In the genomic region with DNA sequence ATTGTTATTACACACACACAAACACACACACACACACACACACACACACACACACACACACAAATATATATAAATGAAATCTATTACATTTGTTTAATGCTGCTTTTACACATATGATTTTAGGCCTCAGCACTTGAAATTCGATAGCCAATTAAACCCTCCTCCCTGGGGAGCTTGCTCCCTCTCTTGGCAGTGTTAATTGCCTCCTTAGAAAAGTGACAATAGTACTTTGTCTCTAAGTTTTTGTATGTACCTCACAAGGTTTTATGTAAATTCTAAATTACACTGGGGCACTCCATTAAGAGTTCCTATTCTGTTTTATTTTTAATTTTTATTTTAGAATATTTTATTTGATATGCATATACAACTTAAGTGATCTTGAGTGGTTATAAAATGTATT, we compare ENCODE assay signal across 26 mouse cellular contexts.
DNase-seq lines count a peak whose midpoint lies in the region; ATAC-seq and TF ChIP-seq lines count a peak whose summit lies in the region.
"Had no signal": no experiment of that assay in that cellular context is flagged by ENCODE, and none has a peak within 500 bp of the region (broad histone marks: within the 10 kb centered on the region; RNA-seq: fewer than 3 reads in every experiment).

No protein-coding gene starts in this region.

- no peaks in the 10 kb centered on the region for H3K4me1 ChIP-seq in forebrain, embryonic 11.5 days (replicated peaks; ENCODE audit: control insufficient read depth, insufficient read depth, low read length)
- peaks cover 8% of the 10 kb centered on the region for H3K4me1 ChIP-seq in forebrain, embryonic 10.5 days
- no peaks in the 10 kb centered on the region for H3K4me1 ChIP-seq in forebrain, embryonic 14.5 days (ENCODE audit: control insufficient read depth, insufficient read depth, low read length)
- H3K4me1 ChIP-seq in forebrain, embryonic 15.5 days: no peaks in the 10 kb centered on the region
- no peaks in the 10 kb centered on the region for H3K4me1 ChIP-seq in neural tube, embryonic 15.5 days
- H3K4me1 ChIP-seq: embryonic facial prominence, embryonic 13.5 days; embryonic facial prominence, embryonic 15.5 days; forebrain, embryonic 12.5 days had no signal

- H3K9me3 ChIP-seq in forebrain, embryonic 11.5 days (ENCODE audit: control insufficient read depth, low read length): no peaks in the 10 kb centered on the region
- H3K9me3 ChIP-seq in forebrain, embryonic 10.5 days: no peaks in the 10 kb centered on the region
- no peaks in the 10 kb centered on the region for H3K9me3 ChIP-seq in forebrain, embryonic 14.5 days (replicated peaks; ENCODE audit: control insufficient read depth, low read length)
- no peaks in the 10 kb centered on the region for H3K9me3 ChIP-seq in forebrain, embryonic 15.5 days
- H3K9me3 ChIP-seq in neural tube, embryonic 15.5 days (replicated peaks): no peaks in the 10 kb centered on the region
- H3K9me3 ChIP-seq: embryonic facial prominence, embryonic 13.5 days; embryonic facial prominence, embryonic 15.5 days; forebrain, embryonic 12.5 days; G1E had no signal

- no peak overlapping the region for H3K4me2 ChIP-seq in forebrain, embryonic 11.5 days (ENCODE audit: low read depth, low read length, severe bottlenecking)
- H3K4me2 ChIP-seq in forebrain, embryonic 14.5 days (ENCODE audit: low read length): no peak overlapping the region
- H3K4me2 ChIP-seq in forebrain, embryonic 15.5 days (replicated peaks): no peak overlapping the region
- H3K4me2 ChIP-seq in neural tube, embryonic 15.5 days: no peak overlapping the region
- H3K4me2 ChIP-seq: embryonic facial prominence, embryonic 13.5 days; embryonic facial prominence, embryonic 15.5 days; forebrain, embryonic 12.5 days had no signal

- no peak overlapping the region for H3K9ac ChIP-seq in forebrain, embryonic 11.5 days (ENCODE audit: low read length)
- no peak overlapping the region for H3K9ac ChIP-seq in forebrain, embryonic 14.5 days (ENCODE audit: low read length)
- H3K9ac ChIP-seq in forebrain, embryonic 15.5 days (replicated peaks): no peak overlapping the region
- H3K9ac ChIP-seq in neural tube, embryonic 15.5 days (replicated peaks): no peak overlapping the region
- H3K9ac ChIP-seq: embryonic facial prominence, embryonic 13.5 days; embryonic facial prominence, embryonic 15.5 days; forebrain, embryonic 12.5 days had no signal

- H3K4me3 ChIP-seq in forebrain, embryonic 11.5 days (ENCODE audit: low read depth, low read length): no peak overlapping the region
- no peak overlapping the region for H3K4me3 ChIP-seq in forebrain, embryonic 10.5 days
- no peak overlapping the region for H3K4me3 ChIP-seq in forebrain, embryonic 14.5 days (ENCODE audit: low read depth, low read length)
- H3K4me3 ChIP-seq in forebrain, embryonic 15.5 days: no peak overlapping the region
- no peak overlapping the region for H3K4me3 ChIP-seq in neural tube, embryonic 15.5 days (replicated peaks)
- H3K4me3 ChIP-seq: embryonic facial prominence, embryonic 13.5 days; embryonic facial prominence, embryonic 15.5 days; erythroblast, embryonic 14.5 days; forebrain, embryonic 12.5 days had no signal

- TF ChIP-seq CTCF in brain, embryonic 14.5 days (IDR thresholded peaks at IDR 0.05; ENCODE audit: borderline replicate concordance, extremely low read depth, insufficient read depth, insufficient read length): no peak

- no peaks in the 10 kb centered on the region for H3K36me3 ChIP-seq in forebrain, embryonic 11.5 days (ENCODE audit: control insufficient read depth, insufficient read depth, low read length)
- H3K36me3 ChIP-seq in forebrain, embryonic 10.5 days (replicated peaks): no peaks in the 10 kb centered on the region
- H3K36me3 ChIP-seq in forebrain, embryonic 14.5 days (ENCODE audit: control insufficient read depth, insufficient read depth, low read length): no peaks in the 10 kb centered on the region
- H3K36me3 ChIP-seq in forebrain, embryonic 15.5 days: no peaks in the 10 kb centered on the region
- H3K36me3 ChIP-seq in neural tube, embryonic 15.5 days: no peaks in the 10 kb centered on the region
- H3K36me3 ChIP-seq: embryonic facial prominence, embryonic 13.5 days; embryonic facial prominence, embryonic 15.5 days; forebrain, embryonic 12.5 days; G1E had no signal

- no peaks in the 10 kb centered on the region for H3K27me3 ChIP-seq in forebrain, embryonic 11.5 days (ENCODE audit: control insufficient read depth, insufficient read depth, low read length)
- H3K27me3 ChIP-seq in forebrain, embryonic 10.5 days (ENCODE audit: poor library complexity, severe bottlenecking): no peaks in the 10 kb centered on the region
- H3K27me3 ChIP-seq in forebrain, embryonic 14.5 days (replicated peaks; ENCODE audit: control insufficient read depth, insufficient read depth, low read length): no peaks in the 10 kb centered on the region
- no peaks in the 10 kb centered on the region for H3K27me3 ChIP-seq in forebrain, embryonic 15.5 days
- H3K27me3 ChIP-seq in neural tube, embryonic 15.5 days (replicated peaks): no peaks in the 10 kb centered on the region
- H3K27me3 ChIP-seq: CH12.LX; embryonic facial prominence, embryonic 13.5 days; embryonic facial prominence, embryonic 15.5 days; forebrain, embryonic 12.5 days; Patski had no signal

- TF ChIP-seq POLR2A in brain, embryonic 14.5 days (IDR thresholded peaks at IDR 0.05; ENCODE audit: borderline replicate concordance, extremely low read depth, insufficient read depth, insufficient read length, poor library complexity, severe bottlenecking): no peak

- no peak for DNase-seq in forebrain, embryonic 11.5 days (ENCODE audit: low spot score)
- DNase-seq in forebrain, embryonic 10.5 days (ENCODE audit: extremely low spot score, low spot score): no peak
- DNase-seq in forebrain, embryonic 14.5 days (ENCODE audit: low spot score): peak; percentile 13
- DNase-seq in brain, embryonic 14.5 days (ENCODE audit: low read depth): peak; percentile 54
- DNase-seq: adrenal gland, adult 8-10 months; adrenal gland, postnatal 14 days; adrenal gland, postnatal 36 days; B cell, adult 2 months; cerebellum, adult 11 months; cerebellum, adult 18-20 months; cerebellum, adult 8-10 months; cerebellum, adult 9-11 months; cerebellum, postnatal 14 days; cerebellum, postnatal 36 days; embryo, embryonic 11 days had no signal

- no peak overlapping the region for H3K27ac ChIP-seq in forebrain, embryonic 11.5 days (ENCODE audit: low read depth, low read length)
- no peak overlapping the region for H3K27ac ChIP-seq in forebrain, embryonic 10.5 days
- no peak overlapping the region for H3K27ac ChIP-seq in forebrain, embryonic 14.5 days (ENCODE audit: low read depth, low read length)
- H3K27ac ChIP-seq in forebrain, embryonic 15.5 days (replicated peaks): no peak overlapping the region
- no peak overlapping the region for H3K27ac ChIP-seq in neural tube, embryonic 15.5 days (replicated peaks)
- H3K27ac ChIP-seq: embryonic facial prominence, embryonic 13.5 days; embryonic facial prominence, embryonic 15.5 days; forebrain, embryonic 12.5 days had no signal

- peak; percentile 60; the same call in 1 of the 2 replicates for ATAC-seq in forebrain, embryonic 11.5 days (replicated peaks; ENCODE audit: low FRiP score)
- ATAC-seq in forebrain, embryonic 14.5 days: 0 out of 2 replicates have a peak, but pooled peaks have one; percentile 29
- no peak for ATAC-seq in forebrain, embryonic 15.5 days (replicated peaks)
- no peak for ATAC-seq in neural tube, embryonic 15.5 days (ENCODE audit: low FRiP score)
- ATAC-seq: activated CD4-positive, CD25-positive, alpha-beta regulatory T cell, adult 4 months; CD4-positive, CD25-positive, alpha-beta regulatory T cell, adult 4 months; Patski had no signal

- 26% methylated on average over 1 of the region's 1 CpGs for WGBS in forebrain, embryonic 11.5 days
- WGBS in forebrain, embryonic 10.5 days: 25% methylated on average over 1 of the region's 1 CpGs
- WGBS in forebrain, embryonic 14.5 days: 3% methylated on average over 1 of the region's 1 CpGs
- WGBS in forebrain, embryonic 15.5 days: 4% methylated on average over 1 of the region's 1 CpGs
- WGBS in neural tube, embryonic 15.5 days: 40% methylated on average over 1 of the region's 1 CpGs

Comparison
In these comparisons a context has a peak if more than half of its experiments do, and no peak if none do; other contexts are left out.
1. ATAC-seq: peak in forebrain, embryonic 11.5 days (single experiment) and forebrain, embryonic 14.5 days (single experiment); none in forebrain, embryonic 15.5 days (single experiment) and neural tube, embryonic 15.5 days (single experiment).
2. DNase-seq: peak in forebrain, embryonic 14.5 days (single experiment) and brain, embryonic 14.5 days (single experiment); none in forebrain, embryonic 11.5 days (single experiment) and forebrain, embryonic 10.5 days (single experiment).